Mouse (Mus musculus): ENCODE data around the gene Lgals3bp.

Lgals3bp gene

GRCm38 (mm10) chr11:118401760-118402280 is at the start of gene Lgals3bp:
TSS of gene Lgals3bp (minus strand) at chr11:118402092.
- DNase-seq (ENCODE audit: low spot score in 2 of 2), result peak; percentile 31 to 66

DNA sequence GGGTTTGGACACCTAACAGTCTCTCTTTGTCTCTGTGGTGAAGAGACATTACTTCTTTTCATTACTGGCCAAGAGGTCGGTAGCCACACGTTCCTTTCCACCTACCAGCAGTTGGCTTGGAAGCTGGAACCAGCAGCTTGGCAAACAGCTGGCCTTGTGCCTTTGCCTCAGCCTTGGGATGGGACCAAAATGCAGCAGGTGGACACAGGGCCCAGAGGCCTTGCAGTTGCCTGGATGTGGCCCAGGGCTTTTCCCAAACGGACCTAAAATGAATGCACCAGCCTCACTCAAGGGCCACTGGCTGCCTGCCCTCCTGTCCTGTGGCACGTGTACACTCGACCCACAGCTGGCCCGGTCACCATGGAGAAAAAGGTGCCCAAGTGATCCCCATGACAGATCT is 49.3 kb upstream of the Lgals3bp start:
- no peak for DNase-seq (ENCODE audit: low spot score in 2 of 2)

GRCm38 (mm10) chr11:118448385-118448784 is 46.5 kb upstream of the Lgals3bp start:
- DNase-seq (ENCODE audit: low spot score in 2 of 2), result no peak

DNA sequence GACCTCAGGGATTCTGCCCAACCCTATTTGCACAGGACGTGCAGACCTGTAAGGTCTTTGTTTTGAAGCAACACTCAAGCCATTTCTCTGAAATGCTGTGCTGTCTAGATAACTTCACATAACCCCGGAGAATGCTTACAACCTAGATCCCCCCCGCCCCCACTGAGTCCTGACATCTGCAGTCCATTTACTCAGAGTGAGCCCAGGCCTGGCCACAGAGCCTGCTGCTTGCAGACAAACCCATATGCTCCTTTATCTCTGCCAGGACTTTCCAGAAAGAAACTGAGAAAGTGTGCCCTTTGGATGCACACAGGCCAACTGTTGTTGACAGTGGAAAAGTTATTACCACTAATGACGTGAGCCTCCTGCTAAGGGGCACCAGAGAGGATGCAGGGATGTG is 45.5 kb upstream of the Lgals3bp start:
- DNase-seq (ENCODE audit: low spot score in 2 of 2), result no peak

- DNase-seq (ENCODE audit: low spot score in 2 of 2), result peak; percentile 66 to 75
Observed at GRCm38 (mm10) chr11:118445843-118446242, 44.0 kb upstream of the Lgals3bp start.

DNA sequence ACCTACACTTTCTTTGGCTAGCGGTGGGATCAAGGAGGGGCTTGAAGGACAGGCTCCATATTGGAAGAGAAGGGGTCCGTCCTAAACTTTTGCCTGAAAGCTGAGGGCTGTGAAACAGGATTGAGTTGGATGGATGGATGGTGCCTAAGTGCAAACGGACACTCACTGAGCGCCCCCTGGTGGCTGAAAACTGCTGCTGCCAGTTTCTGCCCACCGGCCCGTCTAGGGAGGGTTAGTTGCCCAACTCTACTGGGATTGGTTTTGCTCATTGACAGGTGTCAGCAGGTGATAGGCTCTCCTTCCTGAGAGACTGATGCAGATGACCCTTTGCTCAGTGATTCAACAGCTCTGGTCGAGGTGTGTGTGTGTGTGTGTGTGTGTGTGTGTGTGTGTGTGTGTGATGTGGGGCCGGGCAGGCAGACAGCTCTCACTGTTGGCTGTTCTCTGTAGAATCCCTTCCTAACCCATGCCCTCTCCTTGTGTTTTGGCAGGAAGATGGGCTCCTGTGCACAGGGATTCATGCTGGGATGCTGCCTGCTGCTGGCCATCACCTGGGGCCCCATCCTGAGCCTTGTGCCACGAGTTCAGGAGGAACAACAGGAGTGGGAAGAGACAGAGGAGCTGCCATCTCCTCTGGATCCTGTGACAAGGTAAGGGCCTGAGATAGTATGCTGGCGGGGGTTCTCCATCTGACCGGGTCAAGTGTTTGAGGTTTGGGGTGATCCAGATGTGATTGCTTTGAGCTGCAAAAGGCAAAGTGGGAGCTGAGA is 41.5 kb upstream of the Lgals3bp start:
- DNase-seq (ENCODE audit: low spot score in 2 of 2), result peak in 1 of 2 experiments; percentile 52

DNA sequence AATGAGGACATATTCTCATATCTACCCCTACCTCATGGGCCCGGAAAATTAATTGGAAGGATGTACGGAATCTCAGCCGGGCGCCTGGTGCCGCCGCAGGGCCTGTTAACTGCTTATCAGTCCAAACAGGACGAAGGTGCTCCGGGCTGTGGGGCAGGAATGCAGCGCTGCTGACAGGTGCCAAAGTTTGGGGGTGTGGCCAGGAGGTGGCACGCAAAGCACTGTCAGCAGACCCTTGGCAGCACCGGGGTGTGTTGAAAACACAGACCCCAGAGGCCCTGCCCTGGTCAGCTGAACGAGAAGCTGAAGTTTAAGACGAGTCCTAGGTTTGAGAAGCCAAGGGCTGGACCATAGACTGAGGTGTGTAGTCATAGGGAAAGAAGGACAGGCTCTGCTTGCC is 40.8 kb upstream of the Lgals3bp start:
- DNase-seq (ENCODE audit: low spot score in 2 of 2), result no peak

- DNase-seq (ENCODE audit: low spot score in 2 of 2), result no peak
Observed at GRCm38 (mm10) chr11:118438665-118439414, 36.9 kb upstream of the Lgals3bp start.

- DNase-seq (ENCODE audit: low spot score in 2 of 2), result no peak
Observed at GRCm38 (mm10) chr11:118436471-118436935, 34.6 kb upstream of the Lgals3bp start.

GRCm38 (mm10) chr11:118434093-118434492 is 32.2 kb upstream of the Lgals3bp start:
- no peak for DNase-seq (ENCODE audit: low spot score in 2 of 2)

DNA sequence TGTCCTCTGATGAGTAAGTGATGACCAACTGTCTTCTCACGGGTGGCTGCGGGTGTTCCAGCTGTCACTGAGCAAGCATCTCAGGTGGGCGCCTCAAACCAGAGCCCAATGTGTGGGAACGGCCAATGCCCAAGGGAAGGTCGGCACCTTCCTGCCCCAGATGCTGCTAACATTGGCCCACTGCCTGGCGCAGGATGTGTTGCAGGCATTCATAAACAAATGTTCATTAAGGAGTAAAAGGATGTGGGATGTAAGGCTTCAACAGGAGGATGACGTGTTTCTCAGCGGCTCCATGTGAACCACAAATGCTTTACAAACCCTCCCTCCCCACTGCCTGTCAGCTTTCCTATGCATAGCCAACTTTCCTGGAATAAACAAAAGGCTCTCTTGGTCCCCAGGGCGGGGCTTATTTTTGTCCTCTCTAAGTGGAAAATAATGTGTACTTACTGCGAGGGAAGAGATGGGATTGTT is 31.5 kb upstream of the Lgals3bp start:
- DNase-seq (ENCODE audit: low spot score in 2 of 2), result no peak

DNA sequence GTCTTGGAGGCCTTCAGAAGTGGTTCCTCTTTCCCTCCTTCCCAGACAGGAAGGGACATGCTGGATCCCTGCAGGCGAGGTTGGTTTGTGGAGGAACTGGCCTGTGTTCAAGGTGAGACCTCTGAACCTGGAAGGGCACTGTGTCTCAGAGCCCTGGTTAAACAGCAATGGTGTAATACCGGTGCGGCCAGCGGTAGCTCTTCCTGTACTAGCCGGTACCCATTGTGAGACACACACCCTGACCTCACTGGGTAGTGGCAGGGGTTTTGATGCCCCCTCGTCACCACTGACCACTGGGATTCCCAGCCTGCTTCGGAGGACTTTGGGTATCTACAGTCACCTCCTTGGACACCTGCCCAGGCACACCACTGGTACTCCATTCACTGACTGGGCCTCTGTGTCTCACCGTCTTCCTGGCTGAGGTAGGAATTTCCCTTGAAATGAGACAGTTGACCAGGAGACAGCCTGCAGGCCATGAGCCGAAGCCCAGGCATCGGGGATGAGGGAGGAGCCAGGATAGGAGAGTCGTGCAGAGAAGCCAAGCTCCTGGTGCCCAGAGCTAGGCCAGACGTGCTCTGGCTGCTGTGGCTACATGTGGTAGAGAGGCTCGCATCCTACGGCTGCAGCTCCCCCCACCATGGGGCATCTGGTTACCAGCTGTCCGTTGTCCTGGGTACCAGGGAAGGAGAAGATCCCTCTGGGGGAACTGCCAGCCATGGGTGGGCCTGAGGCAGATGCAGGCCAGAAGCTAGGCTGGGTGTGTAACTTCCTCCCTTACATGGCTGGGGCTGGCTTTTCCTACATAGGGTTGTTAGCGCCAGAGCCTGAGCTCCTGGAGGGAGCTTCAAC is 29.4 kb upstream of the Lgals3bp start:
- DNase-seq (ENCODE audit: low spot score in 2 of 2), result no peak

DNA sequence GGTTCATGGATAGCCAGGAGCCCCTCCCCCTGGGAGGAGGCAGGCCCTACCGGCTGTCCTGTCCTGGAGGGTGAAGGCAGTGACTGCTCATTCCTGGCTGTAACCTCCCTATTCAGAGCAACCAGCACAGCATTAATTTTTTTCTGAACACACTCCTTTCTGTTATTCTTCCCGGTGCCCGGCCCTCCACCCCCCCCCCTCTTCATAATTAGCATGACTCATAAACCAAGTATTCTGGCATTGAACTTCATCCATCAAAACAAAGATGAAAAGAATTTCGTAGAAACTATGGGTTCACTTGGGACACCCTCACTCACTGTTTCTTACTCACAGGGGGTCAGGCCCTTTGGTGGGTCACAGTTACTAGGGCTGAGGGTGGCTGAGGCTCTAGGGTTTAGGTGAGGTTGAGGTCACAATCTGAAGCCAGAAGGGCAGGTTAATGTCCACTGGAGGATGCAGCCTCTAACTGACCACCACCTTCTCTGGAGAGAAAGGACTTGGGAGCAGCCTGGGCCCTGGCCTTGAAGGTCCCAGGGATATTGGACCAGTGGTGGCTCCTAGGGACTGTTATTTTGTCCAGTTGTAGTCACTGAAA is 28.5 kb upstream of the Lgals3bp start:
- DNase-seq (ENCODE audit: low spot score in 2 of 2), result no peak

DNA sequence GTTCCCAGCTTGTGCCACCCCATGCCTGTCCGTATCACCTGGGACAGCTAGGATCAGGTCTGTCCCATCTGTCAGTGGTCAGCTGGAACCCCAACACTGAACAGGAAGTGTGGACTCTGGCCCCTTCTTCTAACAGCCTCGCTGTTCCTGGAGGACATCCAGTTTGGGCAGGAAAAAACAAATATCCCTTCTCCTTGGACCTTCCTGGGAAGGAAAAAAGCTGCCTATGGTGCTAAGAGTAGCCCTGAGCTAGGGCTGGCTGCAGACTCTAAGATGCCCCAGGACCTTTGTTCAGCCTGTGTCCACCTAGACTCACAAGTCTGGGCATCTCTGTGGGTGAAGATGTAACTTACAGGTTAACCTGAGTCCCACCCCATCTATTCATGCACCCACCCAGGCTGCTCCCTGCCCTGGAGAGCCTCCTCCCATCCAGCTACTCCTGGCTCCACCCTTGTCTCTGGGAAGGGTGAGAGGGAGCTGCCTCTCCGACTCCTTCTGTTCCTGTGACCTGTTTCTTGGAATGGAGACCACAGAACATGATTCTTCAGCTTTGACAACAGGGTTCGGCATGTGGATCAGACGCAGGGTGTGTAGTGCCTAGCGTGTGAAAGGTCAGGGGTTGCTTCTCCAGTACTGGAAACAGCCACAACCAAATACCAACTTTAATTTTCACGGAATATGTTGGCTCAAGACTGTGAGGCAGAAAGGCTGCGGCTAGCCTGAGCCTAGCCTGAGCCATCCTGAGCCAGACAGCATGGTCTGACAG is 27.2 kb upstream of the Lgals3bp start:
- no peak for DNase-seq (ENCODE audit: low spot score in 2 of 2)

- DNase-seq (ENCODE audit: low spot score in 2 of 2), result peak in 1 of 2 experiments; percentile 17
Observed at GRCm38 (mm10) chr11:118428460-118428868, 26.6 kb upstream of the Lgals3bp start.

GRCm38 (mm10) chr11:118427986-118428385 is 26.1 kb upstream of the Lgals3bp start, which contains the start of gene C1qtnf1:
TSS of gene C1qtnf1 (plus strand) at chr11:118428203.
- DNase-seq (ENCODE audit: low spot score in 2 of 2), result no peak

DNA sequence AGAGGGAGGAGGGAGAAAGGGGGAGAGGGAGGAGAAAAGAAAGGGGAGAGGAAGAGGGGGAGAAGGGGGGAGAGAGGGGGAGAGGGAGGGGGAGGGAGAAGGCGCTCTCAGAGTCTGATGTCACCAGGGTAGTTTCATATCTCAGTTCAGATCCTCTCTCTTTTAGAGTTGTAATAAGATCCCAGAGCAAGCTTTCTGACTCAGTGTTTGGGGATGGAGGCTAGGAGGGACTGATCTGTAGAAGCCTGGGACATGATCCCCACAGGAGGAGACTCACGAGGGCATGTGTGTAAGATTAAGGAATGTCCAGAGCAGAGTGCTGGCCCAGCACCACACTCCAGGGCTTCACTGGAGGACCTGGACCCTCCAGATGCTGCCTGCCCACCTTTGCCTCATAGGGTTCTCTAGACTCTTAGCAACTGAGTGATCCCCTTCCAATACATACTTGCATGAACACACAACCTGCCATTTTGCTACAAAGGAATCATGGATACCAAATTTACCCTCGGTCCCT is 25.4 kb upstream of the Lgals3bp start:
- no peak for DNase-seq (ENCODE audit: low spot score in 2 of 2)

DNA sequence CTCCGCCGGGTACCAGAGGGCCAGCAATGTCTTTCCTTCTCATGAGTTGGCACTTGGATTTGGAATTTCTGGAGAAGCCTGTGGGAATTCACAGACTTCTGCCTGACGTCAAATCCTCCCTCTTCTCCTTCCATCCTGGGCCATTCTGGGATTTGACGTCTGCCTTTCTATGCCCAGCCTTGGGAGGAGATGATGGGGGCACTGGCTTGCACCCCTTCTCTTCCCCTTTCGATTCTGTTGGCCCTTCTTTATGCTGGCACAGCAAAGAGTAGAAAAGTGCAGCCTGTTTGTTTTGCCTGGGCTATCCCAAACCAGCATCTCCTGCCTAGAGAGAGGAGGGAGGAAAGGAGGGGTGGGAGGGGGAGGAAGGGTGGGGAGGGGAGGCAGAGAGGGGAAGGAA is 24.9 kb upstream of the Lgals3bp start:
- no peak for DNase-seq (ENCODE audit: low spot score in 2 of 2)

- DNase-seq (ENCODE audit: low spot score in 2 of 2), result no peak
Observed at GRCm38 (mm10) chr11:118424621-118425335, 22.9 kb upstream of the Lgals3bp start.
